Mouse (Mus musculus) liver, postnatal 0 days (tissue): Measurements from ENCODE around the gene Pgam1. TPM values are rescaled to one million over a fixed set of nuclear protein-coding genes. Genes with fewer than 3 reads are reported as not detected.

ENCODE experiments used
- ATAC-seq: fragments of 200-750 bp; cut with Nextera tagmentation; 2 replicates; pipeline ENCODE4 v1.8.0; 2017; ENCODE audit warnings: mild to moderate bottlenecking, moderate library complexity
- DNase-seq: peaks from one replicate; pipeline ENCODE4 v3.0.0-alpha.2; 2016
- H3K27ac ChIP-seq: fragments of 300-500 bp; sonication (generic); 2 replicates; pipeline ENCODE4 v1.5.1; 2014; ENCODE audit warnings: antibody characterized with exemption, moderate library complexity, mild to moderate bottlenecking, low read depth
- H3K27me3 ChIP-seq: fragments of 300-500 bp; sonication (generic); 2 replicates; pipeline ENCODE4 v1.6.1; 2014; ENCODE audit warnings: low read length, control low read depth, mixed read lengths; ENCODE audit not compliant: insufficient read depth
- H3K36me3 ChIP-seq: fragments of 300-500 bp; sonication (generic); replicated peaks from 2 replicates; pipeline ENCODE4 v1.6.1; 2014; ENCODE audit warnings: mild to moderate bottlenecking, control low read depth, low read length, moderate library complexity, mixed read lengths; ENCODE audit not compliant: insufficient read depth
- H3K4me1 ChIP-seq: fragments of 300-500 bp; sonication (generic); 2 replicates; pipeline ENCODE4 v1.6.1; 2014; ENCODE audit warnings: antibody characterized with exemption, mild to moderate bottlenecking, control low read depth; ENCODE audit not compliant: insufficient read depth
- H3K4me2 ChIP-seq: fragments of 300-500 bp; sonication (generic); 2 replicates; pipeline ENCODE4 v1.6.1; 2014; ENCODE audit warnings: low read depth, mild to moderate bottlenecking, low read length, moderate library complexity, mixed read lengths
- H3K4me3 ChIP-seq: fragments of 300-500 bp; sonication (generic); 2 replicates; pipeline ENCODE4 v1.5.1; 2014; ENCODE audit warnings: low read depth, low read length
- H3K9ac ChIP-seq: fragments of 300-500 bp; sonication (generic); replicated peaks from 2 replicates; pipeline ENCODE4 v1.6.1; 2014; ENCODE audit warnings: mild to moderate bottlenecking, moderate library complexity
- H3K9me3 ChIP-seq: fragments of 300-500 bp; sonication (generic); 2 replicates; pipeline ENCODE4 v1.6.1; 2016; ENCODE audit warnings: mild to moderate bottlenecking, control low read depth, low read length, mixed read lengths
- CTCF ChIP-seq: sonication (generic); IDR thresholded peaks from 2 replicates; pipeline ENCODE4 v1.5.1; 2016; ENCODE audit warnings: antibody characterized with exemption, low read depth
- EP300 ChIP-seq: IDR thresholded peaks from 2 replicates; pipeline ENCODE4 v1.6.1; 2016; ENCODE audit warnings: antibody characterized with exemption, low read depth, mild to moderate bottlenecking
- WGBS: fragments of 180-500 bp; shearing (Covaris S2); extraction: QIAGEN DNeasy Blood & Tissue Kit; methylation state at CpG from one replicate; pipeline ENCODE4 v1.1.7; 2014; ENCODE audit not compliant: insufficient replicate concordance; 5-methylcytosine and 5-hydroxymethylcytosine counted together
- polyA plus RNA-seq: library from polyadenylated mRNA; unstranded; fragments of >200 nt; fragmentation: Nextera tagmentation; extraction: Ambion mirVana; gene quantifications from 2 replicates; pipeline ENCODE4 v1.2.1, GENCODE M21; 2015

The Pgam1 gene
- polyA plus RNA-seq, 1 experiment from 2014 or later: 183 TPM

DNA sequence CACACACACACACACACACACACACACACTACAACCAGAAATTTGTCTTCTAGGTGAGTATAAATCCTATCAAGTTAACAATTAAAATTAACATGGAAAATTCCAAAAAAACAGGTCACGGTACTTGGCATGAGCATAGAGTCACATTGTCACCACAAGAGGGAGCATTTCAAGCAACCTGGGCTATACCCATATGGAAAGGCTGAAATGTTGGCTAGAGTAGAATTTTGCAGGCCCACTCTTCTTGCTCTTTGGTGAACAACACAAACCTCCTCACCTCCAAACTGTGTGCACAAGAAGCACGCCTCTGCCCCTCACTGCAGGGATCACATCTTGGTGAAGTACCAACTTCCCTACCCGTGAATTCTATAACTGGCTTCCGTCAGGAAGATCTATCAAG is 12.9 kb upstream of the Pgam1 start:
- WGBS: 56% methylated on average over 4 of the region's 4 CpGs

DNA sequence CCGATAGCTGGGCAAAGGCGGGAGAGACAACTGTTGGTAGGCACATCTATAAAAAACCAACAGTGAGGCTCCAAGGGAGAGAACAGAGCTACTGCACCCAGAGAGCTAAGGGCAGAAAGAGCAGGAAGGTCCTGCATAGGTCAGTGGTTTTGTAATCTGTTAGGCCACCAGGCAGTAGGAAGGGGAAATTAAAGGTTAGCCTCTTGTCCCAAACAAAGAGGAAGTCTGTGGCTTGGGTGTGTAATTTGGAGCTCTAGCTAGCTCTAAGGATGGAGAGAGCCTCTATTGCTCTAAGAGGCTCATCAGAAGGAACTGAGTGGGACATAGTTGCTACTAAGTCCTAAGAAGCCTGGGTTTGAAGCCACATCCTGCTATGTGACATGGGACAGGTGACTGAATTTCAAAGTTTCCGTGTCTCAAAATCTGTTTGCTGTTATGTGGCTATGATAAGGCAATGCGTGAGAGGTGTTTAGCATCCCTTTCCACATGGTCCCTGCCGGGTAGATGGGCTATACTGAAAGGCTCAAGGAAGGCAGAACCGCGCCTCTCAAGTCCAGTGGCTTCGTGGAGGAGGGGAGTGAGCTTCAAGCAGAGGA is 11.1 kb upstream of the Pgam1 start:
- no peaks in the 10 kb centered on the region for H3K36me3 ChIP-seq
- peaks cover 13% of the 10 kb centered on the region; the same call in 1 of the 2 replicates for H3K4me1 ChIP-seq
- no peaks in the 10 kb centered on the region for H3K9me3 ChIP-seq
- H3K27ac ChIP-seq: peak overlapping the region; percentile 72
- no peak overlapping the region for H3K4me3 ChIP-seq
- DNase-seq: no peak
- H3K27me3 ChIP-seq: no peaks in the 10 kb centered on the region
- H3K4me2 ChIP-seq: 0 out of 2 replicates have a peak overlapping the region, but pooled peaks have one; percentile 9
- TF ChIP-seq EP300 (no peak), CTCF (no peak)
- ATAC-seq: 0 out of 2 replicates have a peak, but pooled peaks have one; percentile 12
- WGBS: 40% methylated on average over 8 of the region's 8 CpGs
- no peak overlapping the region for H3K9ac ChIP-seq

More for the DNA sequence above, 12.9 kb upstream of the Pgam1 start:
- TF ChIP-seq CTCF: peak; percentile 87
- TF ChIP-seq EP300: no peak
- H3K4me3 ChIP-seq: no peak overlapping the region
- H3K36me3 ChIP-seq: no peaks in the 10 kb centered on the region
- H3K27me3 ChIP-seq: no peaks in the 10 kb centered on the region
- DNase-seq: peak; percentile 32
- H3K9ac ChIP-seq: no peak overlapping the region
- H3K4me1 ChIP-seq: peaks cover 18% of the 10 kb centered on the region
- no peak overlapping the region for H3K4me2 ChIP-seq
- no peak overlapping the region for H3K27ac ChIP-seq
- ATAC-seq: no peak
- H3K9me3 ChIP-seq: no peaks in the 10 kb centered on the region

DNA sequence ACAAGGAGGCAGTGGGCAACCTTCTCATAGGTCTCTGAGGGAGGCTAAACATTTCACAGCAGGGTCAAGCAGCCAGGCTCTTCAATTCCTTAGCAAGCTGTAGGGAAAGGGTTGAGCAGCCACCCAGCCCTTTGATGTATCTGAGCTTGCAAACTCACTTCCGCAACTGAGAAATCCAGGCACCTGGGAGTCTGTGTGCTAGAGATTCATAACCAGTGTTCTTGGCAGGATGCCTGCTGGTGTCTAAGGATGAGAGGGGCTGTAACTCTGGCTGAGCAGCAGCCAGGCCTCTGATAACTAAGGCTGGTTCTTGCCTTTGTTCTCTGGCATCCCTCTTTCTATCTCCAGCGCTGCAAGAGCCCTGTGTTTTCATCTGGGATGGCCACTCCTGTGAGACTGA is 10.0 kb upstream of the Pgam1 start:
- Histone ChIP-seq H3K9me3 (no peaks in the 10 kb centered on the region), H3K36me3 (no peaks in the 10 kb centered on the region), H3K4me3 (no peak overlapping the region), H3K9ac (no peak overlapping the region), H3K27ac (peak overlapping the region; percentile 72), H3K4me1 (peaks cover 20% of the 10 kb centered on the region), H3K27me3 (no peaks in the 10 kb centered on the region), H3K4me2 (no peak overlapping the region)
- no peak for DNase-seq
- 51% methylated on average over 2 of the region's 2 CpGs for WGBS
- no peak for ATAC-seq
- TF ChIP-seq EP300 (no peak), CTCF (no peak)

DNA sequence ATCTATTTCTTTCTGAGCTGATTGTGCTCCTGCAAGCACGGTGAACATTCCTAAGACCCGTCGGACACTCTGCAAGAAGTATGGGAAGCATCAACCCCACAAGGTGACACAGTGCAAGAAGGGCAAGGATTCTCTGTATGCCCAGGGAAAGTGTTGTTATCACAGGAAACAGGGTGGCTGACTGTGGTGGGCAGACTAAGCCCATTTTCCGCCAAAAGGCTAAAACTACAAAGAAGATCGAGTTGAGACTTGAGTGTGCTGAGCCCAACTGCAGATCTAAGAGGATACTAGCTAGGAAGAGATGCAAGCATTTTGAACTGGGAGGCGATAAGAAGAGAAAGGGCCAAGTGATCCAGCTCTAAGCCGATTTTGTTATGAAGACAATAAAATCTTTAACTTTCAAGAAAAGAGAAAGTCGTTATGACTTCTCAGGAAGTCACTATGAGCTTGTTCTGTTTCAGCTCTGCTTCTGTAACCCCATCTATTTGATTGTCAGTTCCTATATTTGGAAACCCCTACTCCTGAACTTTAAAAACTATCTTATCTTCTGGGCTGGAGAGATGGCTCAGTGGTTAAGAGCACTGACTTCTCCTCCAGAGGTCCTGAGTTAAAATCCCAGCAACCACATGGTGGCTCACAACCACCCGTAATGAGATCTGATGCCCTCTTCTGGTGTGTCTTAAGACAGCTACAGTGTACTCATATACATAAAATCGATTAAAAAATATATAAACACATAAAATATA is 8.7 kb upstream of the Pgam1 start:
- Histone ChIP-seq H3K4me3 (no peak overlapping the region), H3K36me3 (no peaks in the 10 kb centered on the region), H3K4me1 (peaks cover 34% of the 10 kb centered on the region), H3K27me3 (no peaks in the 10 kb centered on the region), H3K9me3 (no peaks in the 10 kb centered on the region), H3K27ac (no peak overlapping the region), H3K4me2 (no peak overlapping the region), H3K9ac (no peak overlapping the region)
- WGBS: 40% methylated on average over 10 of the region's 10 CpGs
- TF ChIP-seq CTCF (no peak), EP300 (no peak)
- DNase-seq (no peak), ATAC-seq (no peak)

DNA sequence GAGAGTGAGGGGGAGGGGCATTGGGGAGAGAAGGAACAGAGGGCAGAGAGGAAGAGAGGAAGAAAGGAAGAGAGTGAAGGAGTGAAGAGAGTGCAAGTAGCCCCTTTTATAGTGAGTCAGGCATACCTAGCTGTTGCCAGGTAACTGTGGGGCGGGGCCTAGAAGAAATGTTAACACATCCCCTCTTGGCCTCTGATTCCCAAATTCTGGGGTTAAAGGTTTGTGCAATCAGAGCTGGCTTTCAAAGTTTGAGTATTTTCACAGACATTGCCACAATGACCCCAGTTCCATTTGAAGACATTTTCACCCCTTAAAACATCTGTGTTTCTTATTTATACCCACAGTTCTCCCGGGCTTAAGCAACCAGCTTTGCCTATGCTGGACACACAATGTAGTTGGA is 6.5 kb upstream of the Pgam1 start:
- H3K9ac ChIP-seq: no peak overlapping the region
- no peak overlapping the region for H3K4me2 ChIP-seq
- ATAC-seq (no peak), DNase-seq (no peak)
- H3K36me3 ChIP-seq: no peaks in the 10 kb centered on the region
- H3K9me3 ChIP-seq: no peaks in the 10 kb centered on the region
- TF ChIP-seq EP300: no peak
- no peak for TF ChIP-seq CTCF
- H3K4me3 ChIP-seq: no peak overlapping the region
- WGBS: 91% methylated on average over 2 of the region's 2 CpGs
- no peaks in the 10 kb centered on the region for H3K27me3 ChIP-seq
- H3K4me1 ChIP-seq: peaks cover 45% of the 10 kb centered on the region
- H3K27ac ChIP-seq: peak overlapping the region; percentile 75; the same call in 1 of the 2 replicates

DNA sequence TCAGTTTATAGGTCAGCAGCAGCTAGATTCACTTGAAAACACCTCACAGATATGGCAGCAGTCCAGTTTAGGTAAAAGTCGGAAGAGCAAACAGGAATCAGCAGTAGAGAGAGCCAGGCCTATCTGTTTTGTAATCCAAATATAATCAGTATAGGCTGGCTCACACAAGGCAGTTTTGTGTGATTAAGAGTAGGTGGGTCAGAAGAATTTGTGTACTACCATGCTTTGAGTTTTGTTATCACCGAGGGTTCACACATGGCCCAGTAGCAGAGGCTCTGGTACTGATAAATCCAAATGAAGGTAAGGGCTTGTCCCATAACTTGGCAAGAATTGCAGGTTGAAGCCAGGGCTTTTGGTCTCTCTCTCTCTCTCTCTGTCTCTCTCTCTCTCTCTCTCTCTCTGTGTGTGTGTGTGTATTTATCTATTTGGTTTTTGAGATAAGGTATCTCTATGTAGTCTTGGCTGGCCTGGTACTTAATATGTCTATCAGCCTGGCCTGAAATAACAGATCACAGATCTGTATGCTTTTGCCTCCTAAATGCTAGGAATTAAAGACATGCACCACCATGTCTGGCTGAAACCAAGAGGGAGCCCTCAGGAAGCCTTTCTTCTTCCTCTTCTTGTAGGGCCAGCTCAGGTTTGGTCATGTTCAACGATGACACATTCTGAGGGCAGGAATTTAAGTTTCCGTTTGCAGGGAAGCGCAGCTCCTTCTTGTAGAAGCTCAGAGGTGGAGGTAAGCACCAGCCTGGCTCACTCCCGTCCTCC is 5.2 kb upstream of the Pgam1 start:
- H3K27me3 ChIP-seq: no peaks in the 10 kb centered on the region
- DNase-seq (no peak), ATAC-seq (peak; percentile 69)
- no peaks in the 10 kb centered on the region for H3K36me3 ChIP-seq
- 0 out of 2 replicates have a peak overlapping the region, but pooled peaks have one; percentile 2 for H3K9ac ChIP-seq
- H3K27ac ChIP-seq: peak overlapping the region; percentile 75
- peaks cover 46% of the 10 kb centered on the region for H3K4me1 ChIP-seq
- H3K4me2 ChIP-seq: peak overlapping the region; percentile 60
- TF ChIP-seq EP300 (peak; percentile 89), CTCF (no peak)
- 26% methylated on average over 6 of the region's 6 CpGs for WGBS
- peak overlapping the region; percentile 2; the same call in 1 of the 2 replicates for H3K4me3 ChIP-seq
- H3K9me3 ChIP-seq: no peaks in the 10 kb centered on the region
